Mouse (Mus musculus) mouse embryonic stem cell (cell line): ENCODE results near the gene Eif3k.
"Not testable (repeated sequence)": the region's sequence is repeated elsewhere in the genome, so short reads cannot be mapped to it uniquely, and the experiment has no call there.

ENCODE experiments used
- in situ Hi-C, 2 experiments: fragments of 300-500 bp; cut with MboI; formaldehyde crosslinking; loops; 1 replicate in 1 of 2; 3 replicates in 1 of 2; pipeline ENCODE4 v1.14.3; 2019 to 2020; ENCODE audit warnings: low sequenced_read_pairs in 2 of 2, low pct_unique_long_range_greater_than_20kb in 1 of 2, mixed read lengths in 1 of 2; ENCODE audit not compliant: unreplicated experiment in 1 of 2

Gene Eif3k

DNA sequence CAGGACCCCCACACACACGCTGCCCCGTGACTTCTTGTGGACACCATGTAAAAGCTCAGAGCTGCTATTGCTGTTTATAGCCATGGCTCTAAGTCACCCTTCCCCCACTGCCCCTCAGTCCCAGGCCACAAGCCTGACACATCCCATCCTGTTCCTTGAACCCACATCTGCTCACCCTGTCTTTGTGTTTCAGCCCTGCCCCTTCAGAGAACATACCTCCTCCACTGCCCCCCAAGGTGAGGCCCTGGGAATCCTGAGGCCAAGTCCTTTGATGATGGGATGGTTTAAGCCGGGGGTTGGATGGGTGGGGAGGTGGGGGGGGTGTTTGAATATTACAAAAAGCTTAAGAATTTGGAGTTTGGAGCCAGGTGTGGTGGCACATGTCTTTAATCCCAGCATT lies 11.3 kb upstream of the Eif3k start:
- in situ Hi-C loops: no loop called here

- in situ Hi-C loops: no loop called here
These were observed 10.0 kb upstream of the Eif3k start for GRCm38 (mm10) chr7:28991616-28992015.

DNA sequence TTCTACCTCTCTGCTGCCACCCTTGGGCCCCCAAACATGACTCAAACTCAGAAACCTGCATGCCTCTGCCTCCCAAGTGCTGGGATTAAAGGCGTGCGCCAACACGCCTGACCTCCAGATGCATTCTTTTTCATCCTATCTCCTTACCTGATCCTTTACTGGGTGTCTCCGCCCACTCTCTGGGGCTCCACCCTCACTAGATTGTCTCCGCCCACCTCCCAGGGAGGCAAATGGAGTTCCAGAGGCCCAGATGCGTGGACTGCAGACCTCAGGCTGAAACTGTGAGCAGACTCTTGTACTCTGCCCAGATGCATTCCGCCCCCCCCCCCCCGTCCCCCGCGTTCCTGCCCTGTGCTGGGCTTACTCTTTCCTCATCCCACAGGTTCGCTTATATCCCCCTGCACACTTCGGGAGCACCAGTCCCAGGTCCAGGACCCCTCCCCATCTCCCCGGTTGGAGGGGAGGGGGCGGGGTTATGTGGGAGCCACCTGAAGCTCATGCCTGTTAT lies 9.2 kb upstream of the Eif3k start:
- in situ Hi-C loops: no loop called here

GRCm38 (mm10) chr7:28985207-28985606 lies 3.5 kb upstream of the Eif3k start:
- in situ Hi-C loops: no loop called here

- in situ Hi-C loops: no loop called here
These were observed 2.8 kb upstream of the Eif3k start for GRCm38 (mm10) chr7:28984452-28984851.

DNA sequence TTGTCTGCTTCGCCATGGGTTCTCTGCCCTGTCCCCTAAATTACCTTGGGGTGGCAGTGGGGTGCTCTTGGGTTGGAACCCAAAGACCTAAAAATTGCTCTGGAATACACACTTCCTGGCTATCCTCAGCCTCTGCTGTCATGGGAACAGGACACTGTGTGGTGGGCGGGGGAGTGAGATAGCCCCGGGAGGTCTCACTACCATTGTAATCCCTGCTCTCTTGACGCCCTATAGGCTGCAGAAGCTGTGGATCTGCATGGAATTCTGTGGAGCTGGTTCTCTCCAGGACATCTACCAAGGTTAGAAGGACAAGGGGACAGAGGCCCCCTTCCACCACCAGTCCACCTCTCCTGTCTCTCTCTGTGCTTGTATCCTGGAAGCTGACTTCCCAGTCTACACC lies 2.2 kb upstream of the Eif3k start:
- in situ Hi-C loops: no loop called here

GRCm38 (mm10) chr7:28983141-28983564 lies 1.5 kb upstream of the Eif3k start:
- in situ Hi-C loops: no loop called here

DNA sequence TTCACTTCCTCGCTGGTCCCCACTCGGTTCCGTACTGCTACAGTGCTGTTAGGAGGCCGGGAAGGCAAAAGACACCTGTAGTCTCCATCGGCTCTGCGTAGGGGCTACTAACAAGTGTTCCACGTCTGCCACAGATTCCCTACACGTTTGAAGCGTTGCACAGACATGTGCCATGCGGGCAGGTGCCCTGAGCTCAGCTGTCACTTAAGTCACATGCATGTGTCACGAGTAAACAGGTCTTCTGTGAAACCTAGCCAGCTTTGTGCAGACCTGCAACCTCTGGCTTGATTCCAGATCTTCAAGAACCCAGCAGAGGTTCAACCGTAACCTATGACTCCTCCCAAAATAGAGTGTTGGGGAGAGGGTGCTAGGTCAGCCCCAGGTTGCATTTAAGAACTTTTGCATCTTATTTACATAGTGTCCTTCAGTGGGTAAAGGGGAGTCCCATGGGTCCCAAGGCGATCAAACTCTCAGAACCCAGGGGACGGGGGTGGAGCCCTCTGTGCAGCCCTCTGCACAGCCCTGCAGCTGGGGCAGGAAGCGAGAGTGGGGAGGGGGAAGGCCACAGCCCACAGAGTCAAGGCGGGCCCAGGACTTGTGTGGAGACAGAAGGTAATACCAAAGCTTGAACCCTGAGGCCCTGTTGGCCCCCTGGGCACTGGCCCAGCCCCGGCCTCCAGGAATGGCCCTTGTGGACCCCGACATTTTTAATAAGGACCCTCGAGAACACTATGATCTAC lies 780 bp upstream of the Eif3k start:
- in situ Hi-C loops: no loop called here

- in situ Hi-C loops: no loop called here
These were observed 4.1 kb downstream of the Eif3k start for GRCm38 (mm10) chr7:28977556-28977955.

DNA sequence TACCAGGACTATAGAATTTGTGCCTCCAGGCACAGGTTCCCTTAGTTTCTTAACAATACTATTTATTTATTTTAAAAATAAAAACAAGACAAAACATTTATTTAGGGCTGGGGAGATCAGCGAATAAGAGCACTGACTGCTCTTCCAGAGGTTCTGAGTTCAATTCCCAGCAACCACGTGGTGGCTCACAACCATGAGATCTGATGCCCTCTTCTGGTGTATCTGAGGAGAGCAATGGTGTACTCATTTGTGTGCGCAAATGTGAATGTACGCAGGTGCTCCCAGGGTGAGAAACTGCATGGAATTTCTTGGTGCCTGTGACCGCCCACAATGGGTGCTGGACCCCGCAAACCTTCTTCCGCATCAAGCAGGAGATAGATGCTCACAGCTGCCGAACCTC lies 8.6 kb downstream of the Eif3k start:
- in situ Hi-C loops: no loop called here

DNA sequence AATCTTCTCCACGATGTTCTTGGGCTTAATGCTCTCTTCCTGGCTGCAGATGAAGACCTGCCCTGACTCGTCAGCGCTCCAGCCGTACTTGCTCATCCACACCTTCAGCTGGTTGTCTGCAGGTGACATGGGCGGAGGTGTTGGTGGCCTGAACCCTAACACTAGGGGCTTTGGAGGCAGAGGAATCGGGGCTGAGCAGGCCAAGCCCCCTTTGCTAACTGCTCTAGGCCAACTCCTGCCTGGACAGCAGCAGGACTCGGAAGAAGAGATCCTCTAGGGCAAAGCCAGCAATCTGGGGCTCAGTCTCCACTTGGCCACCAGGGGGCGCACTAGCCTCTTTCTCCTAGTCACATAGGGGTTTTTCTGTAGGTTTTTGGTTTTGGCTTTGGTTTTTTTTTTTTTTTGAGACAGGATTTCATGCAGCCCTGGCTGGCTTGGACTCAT lies 9.1 kb downstream of the Eif3k start:
- in situ Hi-C loops: no loop called here

DNA sequence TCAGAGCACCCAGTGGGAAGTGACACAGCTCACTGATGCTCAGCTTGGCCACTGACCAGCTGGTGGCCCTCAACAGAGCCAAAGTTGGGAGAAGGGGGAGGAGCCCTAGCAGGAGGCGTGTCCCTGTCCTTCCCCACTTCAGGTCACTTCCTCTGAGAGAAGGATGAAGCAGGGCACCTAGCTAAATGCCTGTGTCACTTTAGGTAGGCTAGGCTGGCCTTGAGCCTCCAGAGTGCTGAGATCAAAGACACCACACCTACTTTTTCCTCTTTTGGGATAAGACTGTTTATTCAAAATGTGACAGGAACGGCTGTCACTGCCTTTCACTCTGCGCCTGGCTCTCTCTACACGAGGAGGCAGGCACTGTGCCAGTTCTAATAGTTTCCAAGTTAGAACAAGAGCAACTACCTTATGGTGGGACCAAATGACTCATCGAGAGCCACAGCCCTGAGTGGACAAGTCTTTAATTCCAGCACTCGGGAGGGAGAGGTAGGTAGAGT lies 9.8 kb downstream of the Eif3k start:
- in situ Hi-C loops: no loop called here

DNA sequence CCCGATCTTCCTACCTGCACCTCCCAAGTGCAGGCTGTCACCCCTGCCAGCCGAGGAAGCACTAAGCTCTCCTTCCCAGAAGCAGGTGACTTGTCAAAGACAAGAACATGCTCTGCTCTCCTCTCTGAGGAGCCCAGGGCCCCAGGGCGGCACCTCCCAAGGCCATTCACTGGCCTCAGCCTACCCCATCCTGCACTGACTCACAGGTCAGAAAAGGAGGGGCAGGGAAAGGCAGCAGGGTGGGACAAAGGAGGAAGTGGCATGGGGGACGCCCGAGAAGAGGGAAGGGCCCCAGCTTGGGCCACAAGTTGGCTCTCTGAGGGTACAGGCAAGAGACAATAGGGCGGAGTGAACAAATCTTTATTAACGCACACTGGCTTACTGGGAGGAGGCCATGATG lies 10.6 kb downstream of the Eif3k start:
- in situ Hi-C loops: no loop called here

DNA sequence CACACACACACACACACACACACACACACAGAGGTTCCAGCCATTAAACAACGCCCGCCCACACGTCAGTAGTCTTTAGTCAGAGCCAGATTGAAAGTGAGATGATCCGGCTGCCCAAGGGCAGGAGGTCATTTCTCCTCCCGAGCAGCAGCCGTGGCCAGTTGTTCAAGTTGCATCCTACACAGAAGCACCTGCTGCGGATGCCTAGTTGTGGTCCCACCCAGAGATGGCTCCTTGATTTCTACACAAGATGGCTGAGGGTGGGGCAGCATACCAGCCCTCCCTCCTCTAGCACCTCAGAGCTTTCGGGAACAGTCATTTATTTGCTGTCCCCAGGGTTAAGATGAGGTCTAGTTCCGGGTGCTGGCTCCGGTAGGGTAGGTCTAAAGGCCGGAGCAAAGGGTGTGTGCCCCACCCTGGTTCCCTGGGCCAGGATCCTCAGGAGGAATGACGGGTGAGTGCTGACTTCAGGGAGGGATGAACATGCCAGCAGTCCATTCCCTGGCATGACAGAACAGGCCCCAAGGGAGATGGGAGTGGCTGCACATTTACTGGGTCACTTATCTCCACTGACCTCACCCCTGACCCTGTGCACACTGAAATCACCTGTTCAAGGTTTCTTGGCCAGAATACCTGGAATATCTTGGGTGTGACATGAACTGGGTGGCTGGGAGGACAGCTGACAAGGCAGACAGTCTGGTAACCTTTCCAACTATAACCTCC lies 11.8 kb downstream of the Eif3k start:
- in situ Hi-C loops: no loop called here

- in situ Hi-C loops: no loop called here
These were observed 12.4 kb downstream of the Eif3k start for GRCm38 (mm10) chr7:28969271-28969670.

GRCm38 (mm10) chr7:28968120-28968519 lies 13.5 kb downstream of the Eif3k start:
- in situ Hi-C loops: not testable (repeated sequence)

- in situ Hi-C loops: no loop called here
These were observed 14.7 kb downstream of the Eif3k start for GRCm38 (mm10) chr7:28966751-28967505.

DNA sequence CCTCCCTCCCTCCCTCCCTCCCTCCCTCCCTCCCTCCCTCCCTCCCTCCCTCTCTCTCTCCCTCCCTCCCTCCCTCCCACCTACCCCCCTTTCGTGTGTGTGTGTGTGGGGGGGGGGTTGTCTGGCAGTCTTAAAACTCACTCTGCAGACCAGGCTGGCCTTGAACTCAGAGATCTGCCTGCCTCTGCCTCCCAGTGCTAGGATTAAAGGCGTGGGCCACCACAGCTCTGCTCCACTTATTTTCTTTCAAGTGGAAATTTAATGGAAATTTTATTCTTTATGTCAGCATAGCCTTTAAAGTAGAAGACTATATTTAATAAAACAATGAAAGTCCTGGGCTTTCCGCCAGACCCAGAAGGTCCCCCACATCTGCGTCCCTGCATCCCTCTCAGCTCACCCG lies 15.5 kb downstream of the Eif3k start:
- in situ Hi-C loops: no loop called here

GRCm38 (mm10) chr7:28965346-28965840 lies 16.3 kb downstream of the Eif3k start:
- in situ Hi-C loops: no loop called here
